Mouse (Mus musculus): ENCODE measurements around the gene Tmem54. TPM values are rescaled to one million over a fixed set of nuclear protein-coding genes. Genes with fewer than 3 reads are reported as not detected.

Tmem54 gene
- total RNA-seq (2021): not detected
- long read RNA-seq, experiment 1: 0 reads
- long read RNA-seq, experiment 2: 0 reads

GRCm38 (mm10) chr4:129105356-129105755 is at the start of gene Tmem54:
TSS of gene Tmem54 (plus strand) at chr4:129105548.
- DNase-seq: peak in 1 of 2 experiments; percentile 22

GRCm38 (mm10) chr4:129055562-129055961 is 49.8 kb upstream of the Tmem54 start:
- DNase-seq: no peak

DNA sequence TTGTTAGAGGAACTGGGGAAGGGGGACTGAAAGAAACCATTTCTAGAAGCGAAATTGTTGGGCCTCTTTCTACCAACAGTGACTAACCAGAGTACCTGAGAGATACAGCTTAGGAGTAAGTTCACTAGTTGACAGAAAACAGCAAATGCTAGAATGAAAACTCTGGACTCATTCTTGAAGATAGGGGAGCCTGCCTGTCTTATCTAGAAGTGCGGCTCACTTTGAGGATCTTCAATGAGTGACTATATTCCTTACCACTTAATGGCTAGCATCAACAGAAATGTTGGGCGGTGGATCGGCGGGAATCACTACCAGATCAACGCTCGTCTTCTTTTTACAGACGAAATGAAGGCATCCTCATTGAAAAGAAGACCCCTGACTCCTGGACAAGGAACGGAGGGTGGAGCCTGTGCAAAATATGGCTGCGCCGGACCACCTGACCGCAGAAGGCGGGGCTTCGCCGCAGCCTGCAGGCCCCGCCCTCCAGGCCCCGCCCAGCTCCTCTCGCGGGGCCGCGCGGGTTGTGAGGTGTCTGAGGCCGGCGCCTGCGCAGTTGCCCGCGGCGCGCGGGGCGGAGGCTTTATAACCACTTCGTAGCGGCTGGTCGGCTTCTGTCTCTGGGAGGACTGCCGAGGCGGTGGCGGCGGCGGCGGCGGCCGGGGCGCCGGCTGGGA is 47.7 kb upstream of the Tmem54 start:
- DNase-seq: peak; percentile 96 to 98

DNA sequence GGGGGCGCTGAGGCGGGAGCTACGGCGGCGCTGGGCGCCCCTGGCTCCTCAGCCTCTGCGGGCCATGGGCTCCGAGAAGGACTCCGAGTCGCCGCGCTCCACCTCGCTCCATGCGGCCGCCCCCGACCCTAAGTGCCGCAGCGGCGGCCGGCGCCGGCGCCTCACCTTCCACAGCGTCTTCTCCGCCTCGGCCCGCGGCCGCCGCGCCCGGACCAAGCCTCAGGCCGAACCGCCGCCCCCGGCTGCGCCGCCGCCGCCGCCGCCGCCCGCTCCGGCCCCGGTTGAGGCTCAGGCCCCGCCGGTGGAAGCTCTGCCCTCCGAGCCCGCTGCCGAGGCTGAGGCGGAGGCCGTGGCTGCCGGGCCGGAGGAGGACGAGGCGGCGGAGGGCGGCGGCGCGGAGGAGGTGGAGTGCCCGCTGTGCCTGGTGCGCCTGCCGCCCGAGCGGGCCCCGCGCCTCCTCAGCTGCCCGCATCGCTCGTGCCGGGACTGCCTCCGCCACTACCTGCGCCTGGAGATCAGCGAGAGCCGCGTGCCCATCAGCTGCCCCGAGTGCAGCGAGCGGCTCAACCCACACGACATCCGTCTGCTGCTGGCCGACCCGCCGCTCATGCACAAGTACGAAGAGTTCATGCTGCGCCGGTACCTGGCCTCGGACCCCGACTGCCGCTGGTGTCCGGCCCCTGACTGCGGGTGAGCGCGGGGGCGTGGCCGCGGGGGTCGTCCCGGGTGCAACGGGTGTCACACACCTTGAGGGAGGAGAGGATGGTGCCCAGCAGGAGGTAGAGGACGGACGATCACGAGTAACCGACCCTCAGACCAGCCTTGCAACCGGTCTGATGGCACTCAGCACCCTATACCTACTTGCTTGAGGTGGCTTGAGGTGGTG is 46.9 kb upstream of the Tmem54 start, which contains the start of gene Rnf19b:
Rnf19b (plus strand) TSS at position 65 of the 886 bp plus-strand sequence.
- peak; percentile 67 to 78 for DNase-seq

- DNase-seq: peak; percentile 19 to 28
Observed at GRCm38 (mm10) chr4:129059125-129059551, 46.2 kb upstream of the Tmem54 start.

- no peak for DNase-seq
Observed at GRCm38 (mm10) chr4:129059922-129060321, 45.4 kb upstream of the Tmem54 start.

GRCm38 (mm10) chr4:129061486-129061885 is 43.9 kb upstream of the Tmem54 start:
- no peak for DNase-seq

DNA sequence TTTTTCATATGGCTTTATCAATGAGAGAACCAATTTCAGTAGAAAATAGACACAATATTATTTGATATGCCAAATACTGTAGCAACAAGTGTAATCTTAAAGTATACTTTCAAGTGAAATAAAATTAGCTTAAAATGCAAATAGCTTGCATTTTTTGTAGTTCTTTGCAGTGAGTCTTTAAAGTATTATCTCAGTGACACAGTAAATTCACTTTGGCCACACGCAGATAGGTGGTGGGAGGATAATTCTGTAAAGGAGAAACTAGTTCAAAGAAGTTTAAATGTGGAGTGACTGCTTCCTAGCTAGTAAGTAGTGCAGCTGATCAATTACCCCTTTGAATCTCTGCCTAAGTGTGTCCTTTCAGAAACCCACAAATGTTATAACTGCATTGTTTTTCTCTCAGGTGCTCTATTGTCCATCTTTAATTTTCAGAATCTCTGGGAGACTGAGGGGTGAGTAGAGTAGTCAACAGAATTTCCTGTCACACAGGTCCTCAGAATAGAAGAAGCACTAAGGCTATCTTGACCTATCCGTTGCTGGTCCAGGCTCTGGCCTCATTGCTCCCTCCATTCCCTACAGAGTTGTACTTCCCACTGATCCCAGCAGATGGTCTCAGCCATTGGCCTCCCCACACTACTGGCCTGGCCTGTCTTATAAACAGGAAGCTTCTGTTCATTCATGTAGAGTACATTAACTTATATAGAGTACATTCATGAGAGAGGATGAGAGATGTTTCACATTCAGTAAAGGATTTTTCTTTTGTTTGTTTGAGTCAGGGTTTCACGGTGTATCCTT is 42.9 kb upstream of the Tmem54 start:
- DNase-seq: no peak

DNA sequence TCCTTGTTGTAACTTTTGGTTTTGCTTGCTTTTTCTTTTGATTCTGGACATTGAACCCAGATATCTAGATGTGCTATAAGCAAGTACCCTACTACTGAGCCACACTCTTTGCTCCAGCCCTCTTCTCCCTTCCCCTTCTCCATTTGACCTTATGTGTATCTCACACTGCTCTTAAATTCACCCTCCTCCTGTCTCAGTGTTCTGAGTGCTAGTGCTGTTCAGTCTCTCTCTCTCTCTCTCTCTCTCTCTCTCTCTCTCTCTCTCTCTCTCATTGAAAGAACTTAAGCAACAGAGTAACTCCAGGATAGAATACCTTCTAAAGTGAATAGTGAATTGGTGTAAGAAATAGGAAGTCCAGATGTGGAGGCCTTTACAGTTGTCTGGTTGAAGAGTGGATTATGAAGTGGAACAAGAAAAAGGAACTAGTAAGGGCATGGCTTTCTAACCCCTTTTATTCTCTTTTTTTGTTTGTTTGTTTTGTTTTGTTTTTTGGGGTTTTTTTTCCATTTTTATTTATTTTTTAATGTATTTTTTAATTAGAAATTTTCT is 39.6 kb upstream of the Tmem54 start:
- DNase-seq: no peak

DNA sequence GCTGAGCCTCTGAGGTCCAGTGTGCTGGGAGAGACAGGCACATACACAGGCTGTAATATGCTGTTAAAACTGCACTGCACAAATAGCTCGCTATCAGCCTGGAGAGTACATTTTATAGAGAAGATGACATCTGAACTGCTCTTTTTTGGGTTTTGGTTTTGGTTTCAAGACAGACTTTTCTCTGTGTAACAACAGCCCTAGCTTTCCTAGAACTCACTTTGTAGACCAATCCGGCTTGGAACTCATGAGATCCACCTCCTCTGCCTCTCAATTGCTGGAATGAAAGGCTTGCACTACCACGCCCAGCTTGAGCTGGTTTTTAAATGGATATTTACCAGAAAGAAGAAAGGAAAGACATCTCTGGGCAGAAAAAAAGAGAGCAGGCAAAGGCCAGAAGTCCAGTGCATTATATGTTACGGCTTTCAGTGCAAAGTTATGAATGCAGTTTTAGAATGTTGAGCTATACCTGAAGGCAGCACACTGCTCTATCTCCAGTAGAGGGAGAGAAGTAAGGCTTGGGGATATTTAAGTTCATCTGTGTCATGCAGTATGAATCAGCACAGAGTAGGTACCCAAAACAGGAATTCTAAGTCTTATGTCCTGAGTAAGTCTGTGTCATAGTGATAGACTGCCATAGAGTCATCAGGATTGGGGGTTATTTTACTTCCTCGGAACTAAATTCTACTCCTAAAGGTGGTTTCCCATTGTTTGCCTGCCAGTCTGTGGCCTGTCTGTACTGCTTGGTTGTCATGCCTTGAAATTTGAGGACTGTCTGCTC is 37.5 kb upstream of the Tmem54 start:
- DNase-seq: no peak

DNA sequence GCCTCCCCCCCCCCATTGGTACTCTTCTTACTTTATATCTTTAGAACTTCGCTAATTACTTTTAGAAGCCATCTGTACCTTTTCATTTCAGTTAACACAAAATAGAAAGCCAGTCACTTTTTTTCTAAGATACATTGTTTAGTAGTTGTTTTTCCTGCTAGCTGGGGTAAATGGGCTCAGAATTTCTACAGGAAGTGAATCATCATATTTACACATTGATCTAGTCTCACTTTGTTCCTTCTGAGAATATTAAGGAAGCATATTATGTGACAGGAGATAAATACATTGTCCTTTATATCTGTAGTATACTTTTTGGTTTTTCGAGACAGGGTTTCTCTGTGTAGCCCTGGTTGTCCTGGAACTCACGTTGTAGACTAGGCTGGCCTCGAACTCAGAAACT is 36.5 kb upstream of the Tmem54 start:
- no peak for DNase-seq

- no peak for DNase-seq
Observed at GRCm38 (mm10) chr4:129079126-129079525, 26.2 kb upstream of the Tmem54 start.

- no peak for DNase-seq
Observed at GRCm38 (mm10) chr4:129081041-129081440, 24.3 kb upstream of the Tmem54 start.

DNA sequence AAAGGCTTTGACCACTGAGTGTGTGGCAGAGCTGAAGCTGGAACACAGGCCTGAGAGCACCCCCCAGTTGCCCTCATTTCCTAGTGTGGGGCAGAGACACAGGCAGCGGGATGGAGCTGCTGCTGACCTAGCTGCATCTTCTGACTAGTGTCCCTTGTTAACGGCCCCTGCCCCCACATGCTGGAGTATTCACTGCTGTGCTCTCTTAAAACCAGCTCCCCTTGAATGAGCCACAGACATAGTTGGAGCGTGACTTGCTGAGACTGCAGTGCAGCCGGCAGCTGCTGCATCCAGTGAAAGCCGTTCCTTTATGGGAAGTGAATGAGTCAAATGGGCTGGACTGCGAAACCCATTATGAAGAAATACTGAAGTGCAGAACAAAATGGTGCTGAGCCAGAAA is 23.8 kb upstream of the Tmem54 start:
- no peak for DNase-seq

DNA sequence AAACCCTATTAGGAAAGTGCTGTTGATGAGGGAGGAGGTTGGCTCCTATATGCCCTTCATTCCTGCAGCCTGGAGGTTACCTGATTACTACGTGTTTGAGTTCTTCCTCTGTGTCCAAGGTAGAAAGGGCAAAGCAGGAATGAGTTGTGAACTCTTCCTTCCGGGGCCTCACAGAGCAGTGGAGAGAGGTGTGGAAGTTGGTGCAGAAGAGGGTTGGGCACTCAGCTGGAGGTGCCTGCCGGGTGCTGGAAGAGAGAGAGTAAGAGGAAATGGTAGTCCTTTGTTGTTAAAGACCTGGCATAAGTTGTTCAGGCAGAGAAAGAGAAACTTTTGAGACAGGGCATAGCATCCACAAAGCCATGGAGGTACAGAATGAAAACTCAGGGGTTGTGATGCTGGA is 23.4 kb upstream of the Tmem54 start:
- DNase-seq: no peak

DNA sequence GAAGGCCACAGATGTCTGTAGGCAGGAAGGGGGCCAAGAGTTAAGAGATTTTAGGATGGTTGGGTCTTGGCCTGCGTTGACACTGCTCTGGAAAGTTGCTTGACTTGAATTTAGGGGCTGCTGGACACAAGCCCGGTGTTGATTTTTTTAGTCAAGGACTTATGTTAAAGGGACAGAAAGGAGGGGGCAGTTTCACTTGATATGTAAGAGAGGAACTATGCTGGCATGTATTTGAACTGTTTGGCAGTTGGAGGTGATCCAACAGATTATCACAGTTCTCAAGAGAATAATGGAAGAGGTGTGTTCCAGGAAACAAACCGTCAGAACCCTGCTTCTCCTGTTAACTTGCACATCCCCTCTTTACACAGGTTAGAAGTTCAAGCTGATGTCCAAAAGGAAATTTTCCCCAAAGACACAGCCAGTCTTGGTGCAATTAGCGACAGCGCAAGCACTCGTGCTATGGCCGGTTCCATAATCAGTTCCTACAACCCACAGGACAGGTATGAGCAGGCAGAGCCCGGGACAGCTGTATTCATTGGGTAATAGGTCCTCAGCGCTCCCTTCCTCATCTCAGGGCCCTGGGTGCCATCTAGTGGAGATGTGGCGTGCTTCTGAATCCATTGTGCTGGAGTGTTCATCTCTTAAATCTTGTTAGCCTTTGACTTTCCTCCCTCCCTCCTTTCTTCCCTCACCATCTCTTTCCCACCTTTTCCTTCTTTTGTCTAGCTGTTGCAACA is 22.8 kb upstream of the Tmem54 start:
- DNase-seq: peak; percentile 73 to 84

DNA sequence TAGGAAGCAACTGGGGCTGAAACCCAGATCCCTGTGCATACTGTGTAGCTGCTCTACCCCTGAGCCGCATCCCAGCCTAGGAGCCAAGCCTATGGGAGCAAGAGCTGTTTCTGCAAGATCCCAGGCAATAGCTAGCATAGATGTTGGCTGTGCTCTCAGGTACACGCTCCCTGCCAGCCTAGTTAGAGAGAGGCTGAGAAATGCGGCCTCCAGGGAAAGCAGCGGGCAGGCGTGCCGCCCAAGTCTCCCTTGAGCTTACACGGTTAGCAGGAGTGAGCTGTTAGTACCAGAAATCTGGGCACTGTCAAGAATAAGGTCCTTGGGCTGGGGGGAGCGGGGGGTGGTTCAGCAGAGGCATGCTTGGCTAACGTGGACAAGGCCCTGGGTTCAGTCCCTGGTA is 20.5 kb upstream of the Tmem54 start:
- peak in 1 of 2 experiments; percentile 22 for DNase-seq

DNA sequence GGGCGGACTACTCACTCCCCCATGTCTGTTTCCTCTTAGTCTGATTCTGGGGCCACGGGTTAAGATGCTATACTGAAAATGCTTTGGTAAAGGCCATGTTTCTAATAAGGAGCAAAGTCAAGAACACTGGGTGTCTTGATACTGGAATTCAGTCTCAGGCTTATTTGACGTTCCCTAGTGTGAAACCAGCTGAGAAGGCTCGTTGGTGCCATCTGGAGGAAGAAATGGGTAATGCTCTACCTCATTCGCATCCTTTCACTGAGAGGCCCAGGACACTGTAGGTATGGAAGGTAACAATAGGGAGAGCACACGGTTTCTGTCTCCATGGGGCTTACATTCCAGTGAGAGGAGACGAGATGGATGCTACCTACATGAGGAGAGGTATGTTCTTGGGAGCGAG is 19.3 kb upstream of the Tmem54 start:
- DNase-seq: peak; percentile 56 to 73

- DNase-seq: no peak
Observed at GRCm38 (mm10) chr4:129087850-129088249, 17.5 kb upstream of the Tmem54 start.

DNA sequence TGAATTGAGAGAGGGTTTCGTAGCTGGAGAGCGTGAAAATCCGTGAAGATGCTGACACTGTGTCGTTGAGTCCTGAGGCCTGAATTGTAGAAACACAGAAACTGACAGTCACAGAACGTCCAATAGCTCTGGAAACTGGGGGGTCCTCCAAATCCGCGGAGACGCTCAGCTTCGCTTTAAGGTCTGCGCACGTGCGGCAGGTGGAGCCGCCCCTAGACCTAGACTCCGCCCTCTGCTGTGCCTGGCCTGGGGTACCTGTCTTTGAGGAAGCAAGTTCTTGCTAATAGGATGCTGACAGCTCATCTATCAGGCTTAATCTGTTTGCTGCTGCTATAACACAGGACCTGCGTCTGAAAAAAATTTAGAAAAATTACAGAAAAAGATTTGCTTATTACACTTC is 10.1 kb upstream of the Tmem54 start:
- DNase-seq: peak in 1 of 2 experiments; percentile 26
